Mouse (Mus musculus) cerebellum, adult 9-10 months (tissue): ENCODE results near the gene Vmn2r109.
"Not testable (repeated sequence)": the region's sequence is repeated elsewhere in the genome, so short reads cannot be mapped to it uniquely, and the experiment has no call there.

ENCODE experiments used
- DNase-seq: peaks from one replicate; pipeline ENCODE4 v3.0.0; 2022

Vmn2r109 gene

GRCm38 (mm10) chr17:20564656-20565055, at the start of gene Vmn2r109:
Vmn2r109 (minus strand) TSS chr17:20564756.
- no peak for DNase-seq

GRCm38 (mm10) chr17:20596323-20596722, 31.8 kb upstream of the Vmn2r109 start, which contains the start of gene Vmn2r110:
Vmn2r110 (minus strand) TSS chr17:20596423.
- DNase-seq = no peak

DNA sequence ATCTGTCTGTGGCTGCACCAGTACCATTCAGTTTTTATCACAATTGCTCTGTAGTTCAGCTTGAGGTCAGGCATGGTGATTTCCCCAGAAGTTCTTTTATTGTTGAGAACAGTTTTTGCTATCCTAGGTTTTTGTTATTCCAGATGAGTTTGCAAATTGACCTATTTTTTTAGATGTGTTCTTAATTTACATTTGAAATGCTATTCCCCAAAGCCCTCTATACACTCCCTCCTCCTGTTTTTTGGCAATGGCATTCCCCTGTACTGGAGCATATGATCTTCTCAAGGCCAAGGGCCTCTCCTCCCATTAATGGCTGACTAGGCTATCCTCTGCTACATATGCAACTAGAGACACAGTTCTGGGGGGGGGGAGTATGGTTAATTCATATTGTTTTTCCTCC, 56.3 kb downstream of the Vmn2r109 start:
- DNase-seq = not testable (repeated sequence)

DNA sequence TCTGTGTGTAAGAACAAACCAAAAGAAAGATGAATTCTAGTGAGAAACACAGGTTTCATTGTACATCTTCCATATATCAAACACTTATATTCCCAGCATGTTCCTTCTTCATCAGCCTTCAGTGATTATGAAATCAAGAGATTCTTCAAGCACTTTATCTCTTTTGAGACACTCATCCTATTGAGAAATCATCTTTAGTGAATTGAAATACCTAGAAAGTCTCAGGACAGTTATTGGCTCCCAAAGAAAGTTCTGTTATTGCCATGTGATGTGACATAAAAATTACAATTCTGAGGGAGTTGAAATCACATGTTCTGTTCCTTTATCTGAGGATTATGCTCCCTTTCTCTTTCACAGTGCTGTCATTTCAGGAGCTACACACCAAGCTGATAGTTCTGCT, 66.7 kb downstream of the Vmn2r109 start, which contains the start of gene Vmn1r225:
TSS of gene Vmn1r225 (plus strand) at position 301 of the 400 bp plus-strand sequence.
- no peak for DNase-seq
